Mouse (Mus musculus): ENCODE measurements around the gene Ctso. TPM values are rescaled to one million over a fixed set of nuclear protein-coding genes. Genes with fewer than 3 reads are reported as not detected.

Ctso gene
- polyA plus RNA-seq, 2 experiments = 2.5 to 4.7 TPM

DNA sequence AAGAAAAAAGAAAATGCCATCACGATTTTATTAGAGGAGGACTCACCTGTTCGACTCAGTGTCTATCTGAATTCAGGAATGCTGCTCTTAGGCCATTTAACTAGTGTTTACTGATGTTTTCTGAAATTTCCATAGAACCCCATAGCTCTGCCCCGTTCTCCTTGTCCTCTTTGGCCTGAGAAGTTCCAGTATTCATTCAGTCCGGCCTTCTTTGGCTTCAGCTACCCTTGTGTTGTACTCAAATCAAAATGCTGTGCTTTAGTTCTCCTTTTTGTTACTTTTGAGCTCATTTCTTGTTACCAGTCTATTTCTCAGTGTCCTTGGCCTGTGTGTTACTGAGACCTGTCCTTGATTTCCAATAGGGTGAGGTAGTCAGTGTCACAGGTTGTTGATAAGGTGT lies 947 bp downstream of the Ctso start:
- H3K27me3 ChIP-seq (ENCODE audit: control insufficient read depth, insufficient read depth, low read length) = no peaks in the 10 kb centered on the region
- peak overlapping the region; percentile 63; the same call in 1 of the 2 replicates for H3K4me2 ChIP-seq (ENCODE audit: low read depth)
- H3K36me3 ChIP-seq (replicated peaks; ENCODE audit: control insufficient read depth, insufficient read depth, low read depth) = no peaks in the 10 kb centered on the region
- H3K4me1 ChIP-seq (replicated peaks; ENCODE audit: control insufficient read depth in 2 of 2, insufficient read depth in 2 of 2, low read length in 1 of 2) = no peaks in the 10 kb centered on the region; a peak in 1 of 4 replicates
- DNase-seq (ENCODE audit: low read depth in 3 of 3, low spot score in 3 of 3) = no peak
- no peak overlapping the region for H3K27ac ChIP-seq
- TF ChIP-seq EP300 (IDR thresholded peaks at IDR 0.05; ENCODE audit: low read depth) (no peak), CTCF (IDR thresholded peaks at IDR 0.05; ENCODE audit: low read depth) (no peak)
- ATAC-seq (ENCODE audit: insufficient read depth) = no peak
- H3K9ac ChIP-seq (replicated peaks) = no peak overlapping the region
- no peak overlapping the region for H3K4me3 ChIP-seq (ENCODE audit: insufficient read depth in 1 of 2, low read depth in 2 of 2, low read length in 2 of 2)
- no peaks in the 10 kb centered on the region for H3K9me3 ChIP-seq (ENCODE audit: control insufficient read depth, low read length)
- WGBS (ENCODE audit: insufficient replicate concordance) = 65% methylated on average over 4 of the region's 4 CpGs

DNA sequence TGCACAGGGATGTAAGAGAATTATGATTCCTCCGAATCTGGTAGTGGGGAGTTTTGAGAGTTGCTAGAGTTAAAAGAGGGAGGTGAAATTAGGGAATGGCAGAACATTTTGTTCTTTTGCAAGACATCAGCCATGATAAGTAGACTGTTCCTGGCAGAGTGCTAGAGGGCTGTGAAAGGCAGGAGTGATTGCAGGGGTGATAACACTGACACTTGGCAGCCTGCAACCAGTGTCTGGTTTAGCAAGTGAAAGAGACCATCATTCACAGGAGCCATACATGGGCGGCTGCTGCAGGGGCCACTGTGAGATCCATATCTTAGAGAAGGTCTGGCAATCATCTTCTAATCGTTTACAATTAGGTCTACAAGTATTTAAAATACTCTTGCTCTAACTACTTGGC lies 6.5 kb downstream of the Ctso start:
- no peak overlapping the region for H3K4me2 ChIP-seq (ENCODE audit: low read depth)
- no peaks in the 10 kb centered on the region for H3K27me3 ChIP-seq (ENCODE audit: control insufficient read depth, insufficient read depth, low read length)
- no peaks in the 10 kb centered on the region for H3K36me3 ChIP-seq (replicated peaks; ENCODE audit: control insufficient read depth, insufficient read depth, low read depth)
- H3K4me1 ChIP-seq (replicated peaks; ENCODE audit: control insufficient read depth in 2 of 2, insufficient read depth in 2 of 2, low read length in 1 of 2) = no peaks in the 10 kb centered on the region
- 42% methylated on average over 3 of the region's 3 CpGs for WGBS (ENCODE audit: insufficient replicate concordance)
- no peak overlapping the region for H3K27ac ChIP-seq
- no peak overlapping the region for H3K4me3 ChIP-seq (ENCODE audit: insufficient read depth in 1 of 2, low read depth in 2 of 2, low read length in 2 of 2)
- H3K9me3 ChIP-seq (ENCODE audit: control insufficient read depth, low read length) = no peaks in the 10 kb centered on the region
- no peak for DNase-seq (ENCODE audit: low read depth in 3 of 3, low spot score in 3 of 3)
- H3K9ac ChIP-seq (replicated peaks) = no peak overlapping the region
- no peak for ATAC-seq (ENCODE audit: insufficient read depth)
- TF ChIP-seq CTCF (IDR thresholded peaks at IDR 0.05; ENCODE audit: low read depth) = no peak
- no peak for TF ChIP-seq EP300 (IDR thresholded peaks at IDR 0.05; ENCODE audit: low read depth)

DNA sequence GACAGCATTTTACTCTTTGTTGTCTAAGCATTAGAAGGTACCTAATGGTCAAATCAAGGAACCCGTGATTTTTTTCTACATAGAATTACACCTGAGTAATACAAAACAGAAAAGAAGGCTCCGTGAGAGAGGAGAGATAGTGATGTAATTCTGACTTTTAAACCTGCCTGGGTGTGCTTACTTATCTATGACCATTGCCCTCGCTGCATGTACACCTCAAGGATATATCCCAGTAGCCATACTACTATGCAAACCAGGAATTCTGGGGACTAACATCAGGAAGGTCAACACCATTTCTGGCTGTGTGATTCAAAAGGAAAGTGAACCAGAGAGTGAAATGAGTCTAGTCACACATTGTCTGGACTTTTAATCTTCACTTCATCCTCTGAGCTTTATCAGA lies 9.9 kb downstream of the Ctso start:
- no peak overlapping the region for H3K4me2 ChIP-seq (ENCODE audit: low read depth)
- TF ChIP-seq CTCF (IDR thresholded peaks at IDR 0.05; ENCODE audit: low read depth) (no peak), EP300 (IDR thresholded peaks at IDR 0.05; ENCODE audit: low read depth) (no peak)
- H3K4me3 ChIP-seq (ENCODE audit: insufficient read depth in 1 of 2, low read depth in 2 of 2, low read length in 2 of 2) = no peak overlapping the region
- no peak for ATAC-seq (ENCODE audit: insufficient read depth)
- no peaks in the 10 kb centered on the region for H3K4me1 ChIP-seq (replicated peaks; ENCODE audit: control insufficient read depth in 2 of 2, insufficient read depth in 2 of 2, low read length in 1 of 2)
- H3K9ac ChIP-seq (replicated peaks) = no peak overlapping the region
- H3K27me3 ChIP-seq (ENCODE audit: control insufficient read depth, insufficient read depth, low read length) = no peaks in the 10 kb centered on the region
- no peak overlapping the region for H3K27ac ChIP-seq
- no peak for DNase-seq (ENCODE audit: low read depth in 3 of 3, low spot score in 3 of 3)
- H3K9me3 ChIP-seq (ENCODE audit: control insufficient read depth, low read length) = no peaks in the 10 kb centered on the region
- 62% methylated on average over 3 of the region's 3 CpGs for WGBS (ENCODE audit: insufficient replicate concordance)
- H3K36me3 ChIP-seq (replicated peaks; ENCODE audit: control insufficient read depth, insufficient read depth, low read depth) = no peaks in the 10 kb centered on the region

DNA sequence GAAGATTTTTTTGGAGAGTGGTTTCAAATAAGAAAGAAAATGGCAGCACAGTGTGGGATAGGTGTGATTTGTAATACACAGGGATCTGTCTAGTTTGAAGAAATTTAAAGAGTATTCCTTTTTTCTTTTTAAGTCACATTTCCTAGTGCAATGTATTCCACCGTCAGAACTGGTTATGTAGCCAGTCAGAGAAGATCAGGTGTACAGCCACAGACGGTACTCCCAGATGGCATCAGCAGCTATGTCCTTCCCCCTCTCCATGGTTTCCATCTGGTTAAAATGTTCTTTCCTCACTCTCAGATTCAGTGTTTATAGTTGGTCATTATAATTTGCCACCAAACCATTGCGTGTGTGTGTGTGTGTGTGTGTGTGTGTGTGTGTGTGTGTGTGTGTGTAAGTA lies 10.7 kb downstream of the Ctso start:
- Histone ChIP-seq H3K27ac (no peak overlapping the region), H3K4me3 (ENCODE audit: insufficient read depth in 1 of 2, low read depth in 2 of 2, low read length in 2 of 2) (no peak overlapping the region), H3K36me3 (replicated peaks; ENCODE audit: control insufficient read depth, insufficient read depth, low read depth) (no peaks in the 10 kb centered on the region), H3K27me3 (ENCODE audit: control insufficient read depth, insufficient read depth, low read length) (no peaks in the 10 kb centered on the region), H3K9me3 (ENCODE audit: control insufficient read depth, low read length) (no peaks in the 10 kb centered on the region), H3K9ac (replicated peaks) (no peak overlapping the region), H3K4me2 (ENCODE audit: low read depth) (no peak overlapping the region), H3K4me1 (replicated peaks; ENCODE audit: control insufficient read depth in 2 of 2, insufficient read depth in 2 of 2, low read length in 1 of 2) (no peaks in the 10 kb centered on the region)
- WGBS (ENCODE audit: insufficient replicate concordance) = 69% methylated on average over 3 of the region's 3 CpGs
- DNase-seq (ENCODE audit: low read depth in 3 of 3, low spot score in 3 of 3) (no peak), ATAC-seq (ENCODE audit: insufficient read depth) (no peak)
- TF ChIP-seq EP300 (IDR thresholded peaks at IDR 0.05; ENCODE audit: low read depth) (no peak), CTCF (IDR thresholded peaks at IDR 0.05; ENCODE audit: low read depth) (no peak)

DNA sequence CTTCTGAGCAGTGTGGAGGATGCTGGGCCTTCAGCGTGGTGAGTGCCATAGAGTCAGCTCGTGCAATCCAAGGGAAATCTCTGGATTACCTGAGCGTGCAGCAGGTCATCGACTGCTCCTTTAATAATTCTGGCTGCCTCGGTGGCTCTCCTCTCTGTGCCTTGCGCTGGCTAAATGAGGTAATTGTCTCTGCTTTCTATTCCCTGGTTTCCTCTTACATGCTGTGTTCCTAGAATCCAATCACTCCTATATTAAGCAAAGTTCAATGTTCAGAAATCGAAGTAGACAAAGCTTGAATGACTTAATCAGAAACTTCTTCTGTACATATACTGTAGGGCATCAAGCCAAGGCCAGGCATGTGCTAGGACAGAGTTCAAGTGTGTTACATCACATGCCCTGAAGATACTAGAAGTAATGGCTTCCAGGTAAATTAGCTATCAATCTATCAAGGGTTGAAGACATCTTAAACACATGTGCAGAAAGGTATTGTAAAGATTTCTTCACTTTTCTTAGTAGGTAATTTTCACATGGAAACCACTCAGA lies 12.5 kb downstream of the Ctso start:
- no peaks in the 10 kb centered on the region for H3K27me3 ChIP-seq (ENCODE audit: control insufficient read depth, insufficient read depth, low read length)
- H3K9me3 ChIP-seq (ENCODE audit: control insufficient read depth, low read length) = no peaks in the 10 kb centered on the region
- TF ChIP-seq CTCF (IDR thresholded peaks at IDR 0.05; ENCODE audit: low read depth) = no peak
- TF ChIP-seq EP300 (IDR thresholded peaks at IDR 0.05; ENCODE audit: low read depth) = no peak
- no peak for ATAC-seq (ENCODE audit: insufficient read depth)
- H3K27ac ChIP-seq = no peak overlapping the region
- no peak overlapping the region for H3K9ac ChIP-seq (replicated peaks)
- no peaks in the 10 kb centered on the region for H3K4me1 ChIP-seq (replicated peaks; ENCODE audit: control insufficient read depth in 2 of 2, insufficient read depth in 2 of 2, low read length in 1 of 2)
- no peak overlapping the region for H3K4me2 ChIP-seq (ENCODE audit: low read depth)
- H3K4me3 ChIP-seq (ENCODE audit: insufficient read depth in 1 of 2, low read depth in 2 of 2, low read length in 2 of 2) = no peak overlapping the region
- 78% methylated on average over 7 of the region's 7 CpGs for WGBS (ENCODE audit: insufficient replicate concordance)
- no peaks in the 10 kb centered on the region for H3K36me3 ChIP-seq (replicated peaks; ENCODE audit: control insufficient read depth, insufficient read depth, low read depth)
- no peak for DNase-seq (ENCODE audit: low read depth in 3 of 3, low spot score in 3 of 3)
